Mouse (Mus musculus): Measurements from ENCODE around the gene Hoxa6. TPM values are rescaled to one million over a fixed set of nuclear protein-coding genes. Genes with fewer than 3 reads are reported as not detected.

Gene Hoxa6
- total and polyA plus RNA-seq, 3 experiments: 0.58 to 2.2 (median 2.1) TPM

GRCm38 (mm10) chr6:52214271-52214670, 5.7 kb upstream of the Hoxa6 start:
- in situ Hi-C loops (cut with MboI; ENCODE audit: low pct_ligation_motif_present, low pct_unique_long_range_greater_than_20kb, low sequenced_read_pairs): loop anchor here (10.0 to 25.0 kb wide), 2 partner anchors 202 to 349 kb away; partner anchors contain the start of gene Skap2
- Histone ChIP-seq H3K27ac (ENCODE audit: insufficient read depth, low read depth) (no peak overlapping the region), H3K36me3 (replicated peaks in 1 of 2; ENCODE audit: control insufficient read depth in 1 of 2, insufficient read depth in 1 of 2, low read length in 1 of 2) (no peaks in the 10 kb centered on the region), H3K4me3 (replicated peaks in 1 of 3; ENCODE audit: low read depth in 2 of 3, low read length in 2 of 3, poor library complexity in 1 of 3) (no peak overlapping the region), H3K79me2 (replicated peaks; ENCODE audit: control insufficient read depth, extremely low read depth, insufficient read depth, poor library complexity, severe bottlenecking) (no peaks in the 10 kb centered on the region), H3K4me2 (ENCODE audit: insufficient read depth, low read depth, poor library complexity, severe bottlenecking) (no peak overlapping the region), H3K9me3 (replicated peaks; ENCODE audit: low read length) (peaks cover 26% of the 10 kb centered on the region), H3K4me1 (ENCODE audit: control insufficient read depth in 1 of 2, insufficient read depth in 2 of 2) (peaks cover 4 to 17% of the 10 kb centered on the region in 2 experiments; a peak in 2 of 4 replicates), H3K9ac (ENCODE audit: insufficient read depth, low read depth) (no peak overlapping the region), H3K27me3 (replicated peaks) (peaks cover 2% of the 10 kb centered on the region)
- dilution Hi-C loops (cut with MboI; ENCODE audit: extremely low pct_ligation_motif_present, extremely low pct_unique_long_range_greater_than_20kb, low sequenced_read_pairs): no loop called here
- DNase-seq (ENCODE audit: extremely low read depth): no peak
- TF ChIP-seq EP300 (IDR thresholded peaks at IDR 0.05; ENCODE audit: low read length) (no peak), E2F4 (IDR thresholded peaks at IDR 0.05; ENCODE audit: insufficient replicate concordance, low read depth, low read length) (no peak), MXI1 (IDR thresholded peaks at IDR 0.05; ENCODE audit: low read depth, low read length) (no peak), BHLHE40 (IDR thresholded peaks at IDR 0.05; ENCODE audit: low read depth, low read length) (no peak), RAD21 (IDR thresholded peaks at IDR 0.05; ENCODE audit: low read depth, low read length) (no peak), ELF1 (IDR thresholded peaks at IDR 0.05; ENCODE audit: low read depth, low read length) (no peak), GABPA (IDR thresholded peaks at IDR 0.05; ENCODE audit: insufficient replicate concordance, low read depth, low read length) (no peak), POLR2AphosphoS2 (IDR thresholded peaks at IDR 0.05; ENCODE audit: low read depth, low read length) (no peak), CTCF (conservative IDR thresholded peaks at IDR 0.05 in 1 of 2, IDR thresholded peaks at IDR 0.05 in 1 of 2; ENCODE audit: low read depth in 2 of 2, low read length in 2 of 2) (no peak), CHD1 (IDR thresholded peaks at IDR 0.05; ENCODE audit: low read depth, low read length) (no peak), UBTF (IDR thresholded peaks at IDR 0.05; ENCODE audit: low read depth, low read length) (no peak), MAX (IDR thresholded peaks at IDR 0.05; ENCODE audit: low read length) (no peak), MYC (IDR thresholded peaks at IDR 0.05; ENCODE audit: low read depth, low read length) (no peak), RCOR1 (conservative IDR thresholded peaks at IDR 0.05; ENCODE audit: low read depth, low read length) (no peak), ZKSCAN1 (IDR thresholded peaks at IDR 0.05; ENCODE audit: borderline replicate concordance, low read depth, low read length) (no peak)

DNA sequence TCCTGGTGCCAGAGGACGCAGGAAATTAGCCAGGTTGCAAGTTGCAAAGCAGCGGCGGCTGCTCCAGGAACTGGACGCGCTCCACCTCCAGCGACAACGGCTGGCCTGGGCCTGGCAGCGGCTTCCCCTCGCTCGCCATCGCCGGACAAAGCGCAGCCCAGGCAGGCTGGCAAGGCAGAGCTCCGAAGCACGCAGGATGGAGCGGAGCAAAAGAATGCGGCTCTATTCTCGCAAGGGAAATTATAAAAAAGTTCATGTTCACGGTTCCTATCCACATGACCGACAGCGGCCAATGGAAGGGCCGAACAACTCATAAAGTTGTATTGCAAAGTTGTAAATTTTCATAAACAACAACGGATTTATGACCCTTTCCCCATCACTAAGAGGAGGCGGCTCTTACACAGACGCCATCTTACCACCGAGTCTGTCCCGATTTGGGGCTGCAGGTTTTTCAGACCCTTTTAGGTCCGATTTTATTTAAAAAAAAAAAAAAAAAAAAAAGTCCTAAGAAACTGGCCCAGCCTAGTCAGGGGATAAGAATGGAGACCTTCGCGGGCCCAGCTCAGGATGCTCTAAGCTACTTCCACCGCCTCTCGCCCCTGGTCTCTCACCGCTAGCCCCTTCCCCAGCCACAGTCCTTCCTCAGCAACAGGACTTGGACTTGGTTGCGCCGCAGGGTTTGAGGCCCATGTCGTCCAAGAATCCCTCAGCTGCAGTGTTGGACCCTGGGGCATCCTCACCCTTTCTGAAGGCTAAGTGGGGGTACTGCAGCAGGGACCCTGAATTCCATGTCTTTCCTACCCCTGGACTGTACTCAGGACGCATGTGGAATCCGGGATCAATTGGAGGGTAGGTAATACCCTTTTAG, 4.8 kb upstream of the Hoxa6 start, which contains the start of the genes Hoxa3 and Gm28308:
Hoxa3 (minus strand) TSS at position 218 of the 868 bp plus-strand sequence.
Gm28308 (minus strand) TSS at position 221 of the 868 bp plus-strand sequence.
- Histone ChIP-seq H3K27ac (ENCODE audit: insufficient read depth, low read depth) (peak within 1 kb of the TSS; percentile 75), H3K4me2 (ENCODE audit: insufficient read depth, low read depth, poor library complexity, severe bottlenecking) (peak within 1 kb of the TSS; percentile 59), H3K79me2 (replicated peaks; ENCODE audit: control insufficient read depth, extremely low read depth, insufficient read depth, poor library complexity, severe bottlenecking) (no peaks in the 10 kb centered on the region), H3K27me3 (replicated peaks) (peaks cover 2% of the 10 kb centered on the region), H3K4me3 (replicated peaks in 1 of 3; ENCODE audit: low read depth in 2 of 3, low read length in 2 of 3, poor library complexity in 1 of 3) (peak within 1 kb of the TSS in 2 of 3 experiments; percentile 53 to 57), H3K9ac (ENCODE audit: insufficient read depth, low read depth) (peak within 1 kb of the TSS; percentile 41), H3K9me3 (replicated peaks; ENCODE audit: low read length) (peaks cover 32% of the 10 kb centered on the region), H3K4me1 (ENCODE audit: control insufficient read depth in 1 of 2, insufficient read depth in 2 of 2) (peaks cover 4 to 17% of the 10 kb centered on the region in 2 experiments; a peak in 2 of 4 replicates), H3K36me3 (replicated peaks in 1 of 2; ENCODE audit: control insufficient read depth in 1 of 2, insufficient read depth in 1 of 2, low read length in 1 of 2) (peaks cover 0 to 4% of the 10 kb centered on the region in 2 experiments)
- DNase-seq (ENCODE audit: extremely low read depth): no peak
- TF ChIP-seq USF1 (IDR thresholded peaks at IDR 0.05; ENCODE audit: low read depth, low read length): no peak
- no peak for TF ChIP-seq UBTF (IDR thresholded peaks at IDR 0.05; ENCODE audit: low read depth, low read length)
- TF ChIP-seq E2F4 (IDR thresholded peaks at IDR 0.05; ENCODE audit: insufficient replicate concordance, low read depth, low read length): no peak
- TF ChIP-seq HCFC1 (IDR thresholded peaks at IDR 0.05; ENCODE audit: low read depth, low read length): no peak
- TF ChIP-seq USF2 (conservative IDR thresholded peaks at IDR 0.05; ENCODE audit: low read depth, low read length): no peak
- no peak for TF ChIP-seq MYC (IDR thresholded peaks at IDR 0.05; ENCODE audit: low read depth, low read length)
- no peak for TF ChIP-seq RCOR1 (conservative IDR thresholded peaks at IDR 0.05; ENCODE audit: low read depth, low read length)
- no peak for TF ChIP-seq ZC3H11A (IDR thresholded peaks at IDR 0.05; ENCODE audit: low read depth, low read length)
- TF ChIP-seq TBP (conservative IDR thresholded peaks at IDR 0.05; ENCODE audit: low read depth, low read length): no peak
- TF ChIP-seq CTCF (conservative IDR thresholded peaks at IDR 0.05 in 1 of 2, IDR thresholded peaks at IDR 0.05 in 1 of 2; ENCODE audit: low read depth in 2 of 2, low read length in 2 of 2): no peak
- peak; percentile 49 for TF ChIP-seq POLR2A (IDR thresholded peaks at IDR 0.05; ENCODE audit: low read depth, low read length)
- TF ChIP-seq JUND (conservative IDR thresholded peaks at IDR 0.05; ENCODE audit: low read depth, low read length): no peak
- peak; percentile 37; the same call in 1 of the 2 replicates for TF ChIP-seq ZNF384 (IDR thresholded peaks at IDR 0.05; ENCODE audit: low read depth, low read length)
- in situ Hi-C loops (cut with MboI; ENCODE audit: low pct_ligation_motif_present, low pct_unique_long_range_greater_than_20kb, low sequenced_read_pairs): loop anchor here (10.0 to 25.0 kb wide), 2 partner anchors 201 to 349 kb away; partner anchors contain the start of gene Skap2
- dilution Hi-C loops (cut with MboI; ENCODE audit: extremely low pct_ligation_motif_present, extremely low pct_unique_long_range_greater_than_20kb, low sequenced_read_pairs): no loop called here

Measured in CH12.LX (cell line).